Mouse (Mus musculus): ENCODE data around the gene Sulf2. TPM values are rescaled to one million over a fixed set of nuclear protein-coding genes. Genes with fewer than 3 reads are reported as not detected.
"Not testable (repeated sequence)": the region's sequence is repeated elsewhere in the genome, so short reads cannot be mapped to it uniquely, and the experiment has no call there.

The Sulf2 gene
- polyA plus RNA-seq, 1 experiment from 2014 or later: 156 TPM

DNA sequence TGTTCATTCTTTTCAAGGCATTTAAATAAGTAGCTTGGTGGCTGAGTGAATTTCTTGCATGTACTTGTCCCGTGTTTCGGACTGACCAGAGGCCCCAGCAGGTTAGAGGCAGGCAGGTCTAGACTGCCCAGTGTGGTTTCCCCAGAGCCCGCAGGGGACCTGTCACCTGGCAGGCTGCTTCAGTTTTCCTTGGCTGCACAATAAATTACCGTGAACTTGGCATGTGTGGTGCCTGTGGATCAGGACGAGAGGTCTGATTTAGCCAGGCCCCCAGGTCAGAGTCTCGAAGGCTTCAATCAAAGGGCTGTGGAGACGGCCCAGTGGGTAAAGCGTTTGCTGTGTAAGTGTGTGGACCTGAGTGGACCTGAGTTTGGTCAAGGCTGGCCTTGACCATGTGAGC is 35.4 kb upstream of the Sulf2 start:
- Histone ChIP-seq H3K4me3 (ENCODE audit: low read depth, low read length) (no peak overlapping the region), H3K4me2 (ENCODE audit: low read depth) (no peak overlapping the region), H3K27me3 (ENCODE audit: control insufficient read depth, insufficient read depth, low read length) (no peaks in the 10 kb centered on the region), H3K27ac (ENCODE audit: low read depth, low read length) (no peak overlapping the region), H3K4me1 (ENCODE audit: control insufficient read depth, insufficient read depth, low read length) (peaks cover 16% of the 10 kb centered on the region), H3K36me3 (ENCODE audit: control insufficient read depth, insufficient read depth, low read length) (no peaks in the 10 kb centered on the region), H3K9me3 (ENCODE audit: control insufficient read depth, low read length) (no peaks in the 10 kb centered on the region), H3K9ac (ENCODE audit: low read length) (no peak overlapping the region)
- no peak for ATAC-seq (ENCODE audit: insufficient read depth, low FRiP score, low TSS enrichment)
- DNase-seq (ENCODE audit: low spot score): no peak
- WGBS: 60% methylated on average over 8 of the region's 8 CpGs

DNA sequence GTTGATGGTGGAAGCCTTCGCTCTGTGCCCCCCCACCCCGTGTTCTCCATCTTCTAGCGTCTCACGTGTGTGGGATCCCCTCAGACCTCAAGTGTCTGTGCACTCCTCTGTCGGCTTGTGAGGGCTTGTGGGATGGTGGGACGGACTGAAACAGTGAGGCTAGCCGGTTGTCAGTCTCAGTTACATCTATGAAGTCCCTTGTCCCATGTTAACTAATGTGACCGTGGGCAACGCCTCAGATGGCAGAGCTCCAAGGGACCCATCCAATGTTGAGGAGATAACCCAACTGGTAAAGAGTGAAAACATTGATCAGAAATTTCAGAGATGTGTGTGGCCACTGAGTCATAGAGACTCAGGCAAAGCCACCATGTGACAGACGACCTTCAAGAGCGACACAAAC is 33.7 kb upstream of the Sulf2 start:
- no peak overlapping the region for H3K4me3 ChIP-seq (ENCODE audit: low read depth, low read length)
- WGBS: 95% methylated on average over 11 of the region's 11 CpGs
- no peak overlapping the region for H3K27ac ChIP-seq (ENCODE audit: low read depth, low read length)
- peaks cover 16% of the 10 kb centered on the region for H3K4me1 ChIP-seq (ENCODE audit: control insufficient read depth, insufficient read depth, low read length)
- no peak for DNase-seq (ENCODE audit: low spot score)
- no peaks in the 10 kb centered on the region for H3K36me3 ChIP-seq (ENCODE audit: control insufficient read depth, insufficient read depth, low read length)
- no peak overlapping the region for H3K4me2 ChIP-seq (ENCODE audit: low read depth)
- no peaks in the 10 kb centered on the region for H3K9me3 ChIP-seq (ENCODE audit: control insufficient read depth, low read length)
- no peak for ATAC-seq (ENCODE audit: insufficient read depth, low FRiP score, low TSS enrichment)
- no peak overlapping the region for H3K9ac ChIP-seq (ENCODE audit: low read length)
- H3K27me3 ChIP-seq (ENCODE audit: control insufficient read depth, insufficient read depth, low read length): no peaks in the 10 kb centered on the region

GRCm38 (mm10) chr2:166187874-166188453 is 32.5 kb upstream of the Sulf2 start:
- WGBS: 66% methylated on average over 8 of the region's 11 CpGs
- peaks cover 16% of the 10 kb centered on the region for H3K4me1 ChIP-seq (ENCODE audit: control insufficient read depth, insufficient read depth, low read length)
- ATAC-seq (ENCODE audit: insufficient read depth, low FRiP score, low TSS enrichment): not testable (repeated sequence)

GRCm38 (mm10) chr2:166187319-166187718 is 31.9 kb upstream of the Sulf2 start:
- WGBS: 11% methylated on average over 7 of the region's 8 CpGs
- H3K9me3 ChIP-seq (ENCODE audit: control insufficient read depth, low read length); H3K4me3 ChIP-seq (ENCODE audit: low read depth, low read length); H3K27me3 ChIP-seq (ENCODE audit: control insufficient read depth, insufficient read depth, low read length); DNase-seq (ENCODE audit: low spot score); H3K36me3 ChIP-seq (ENCODE audit: control insufficient read depth, insufficient read depth, low read length); H3K9ac ChIP-seq (ENCODE audit: low read length); H3K4me2 ChIP-seq (ENCODE audit: low read depth); ATAC-seq (ENCODE audit: insufficient read depth, low FRiP score, low TSS enrichment): not testable (repeated sequence)
- peak overlapping the region; percentile 68 for H3K27ac ChIP-seq (ENCODE audit: low read depth, low read length)
- peaks cover 16% of the 10 kb centered on the region for H3K4me1 ChIP-seq (ENCODE audit: control insufficient read depth, insufficient read depth, low read length)

More at GRCm38 (mm10) chr2:166187874-166188453, 32.5 kb upstream of the Sulf2 start:
- not testable (repeated sequence) for H3K27ac ChIP-seq (ENCODE audit: low read depth, low read length); H3K9ac ChIP-seq (ENCODE audit: low read length); H3K4me2 ChIP-seq (ENCODE audit: low read depth); H3K9me3 ChIP-seq (ENCODE audit: control insufficient read depth, low read length); H3K36me3 ChIP-seq (ENCODE audit: control insufficient read depth, insufficient read depth, low read length); H3K4me3 ChIP-seq (ENCODE audit: low read depth, low read length); H3K27me3 ChIP-seq (ENCODE audit: control insufficient read depth, insufficient read depth, low read length); DNase-seq (ENCODE audit: low spot score)

GRCm38 (mm10) chr2:166186244-166186948 is 30.9 kb upstream of the Sulf2 start:
- Histone ChIP-seq H3K27me3 (ENCODE audit: control insufficient read depth, insufficient read depth, low read length) (no peaks in the 10 kb centered on the region), H3K36me3 (ENCODE audit: control insufficient read depth, insufficient read depth, low read length) (no peaks in the 10 kb centered on the region), H3K4me2 (ENCODE audit: low read depth) (no peak overlapping the region), H3K4me1 (ENCODE audit: control insufficient read depth, insufficient read depth, low read length) (peaks cover 16% of the 10 kb centered on the region), H3K9me3 (ENCODE audit: control insufficient read depth, low read length) (no peaks in the 10 kb centered on the region), H3K9ac (ENCODE audit: low read length) (no peak overlapping the region), H3K27ac (ENCODE audit: low read depth, low read length) (peak overlapping the region; percentile 68), H3K4me3 (ENCODE audit: low read depth, low read length) (no peak overlapping the region)
- WGBS: 78% methylated on average over 16 of the region's 16 CpGs
- no peak for DNase-seq (ENCODE audit: low spot score)
- no peak for ATAC-seq (ENCODE audit: insufficient read depth, low FRiP score, low TSS enrichment)

- no peaks in the 10 kb centered on the region for H3K9me3 ChIP-seq (ENCODE audit: control insufficient read depth, low read length)
- H3K27me3 ChIP-seq (ENCODE audit: control insufficient read depth, insufficient read depth, low read length): no peaks in the 10 kb centered on the region
- H3K4me2 ChIP-seq (ENCODE audit: low read depth): no peak overlapping the region
- H3K4me3 ChIP-seq (ENCODE audit: low read depth, low read length): no peak overlapping the region
- no peaks in the 10 kb centered on the region for H3K36me3 ChIP-seq (ENCODE audit: control insufficient read depth, insufficient read depth, low read length)
- no peak for ATAC-seq (ENCODE audit: insufficient read depth, low FRiP score, low TSS enrichment)
- 83% methylated on average over 6 of the region's 6 CpGs for WGBS
- DNase-seq (ENCODE audit: low spot score): no peak
- no peak overlapping the region for H3K27ac ChIP-seq (ENCODE audit: low read depth, low read length)
- no peak overlapping the region for H3K9ac ChIP-seq (ENCODE audit: low read length)
- H3K4me1 ChIP-seq (ENCODE audit: control insufficient read depth, insufficient read depth, low read length): peaks cover 13% of the 10 kb centered on the region
Observed at GRCm38 (mm10) chr2:166185768-166186167, 30.3 kb upstream of the Sulf2 start.

DNA sequence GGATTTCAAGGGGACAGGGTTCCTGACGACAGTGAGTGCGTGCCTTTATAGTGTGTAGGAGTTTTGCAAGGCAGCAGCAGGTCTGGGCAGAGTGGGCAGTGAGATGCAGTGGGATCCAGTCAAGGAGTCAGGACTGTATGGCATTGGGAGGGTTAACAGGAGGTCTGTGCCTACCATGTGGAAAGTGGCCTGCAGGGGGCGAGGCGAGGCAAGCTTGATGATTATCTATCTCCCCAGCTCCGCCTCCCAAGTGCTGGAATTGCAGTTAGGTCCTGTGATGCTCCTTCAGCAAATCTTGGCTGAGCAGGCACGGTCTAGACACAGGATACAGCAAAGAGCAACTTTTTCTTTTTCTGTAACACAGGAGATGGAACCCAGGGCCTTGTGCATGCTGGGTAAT is 29.0 kb upstream of the Sulf2 start:
- Histone ChIP-seq H3K4me2 (ENCODE audit: low read depth) (no peak overlapping the region), H3K27me3 (ENCODE audit: control insufficient read depth, insufficient read depth, low read length) (no peaks in the 10 kb centered on the region), H3K4me3 (ENCODE audit: low read depth, low read length) (no peak overlapping the region), H3K4me1 (ENCODE audit: control insufficient read depth, insufficient read depth, low read length) (peaks cover 18% of the 10 kb centered on the region), H3K27ac (ENCODE audit: low read depth, low read length) (no peak overlapping the region), H3K9me3 (ENCODE audit: control insufficient read depth, low read length) (no peaks in the 10 kb centered on the region), H3K9ac (ENCODE audit: low read length) (no peak overlapping the region), H3K36me3 (ENCODE audit: control insufficient read depth, insufficient read depth, low read length) (no peaks in the 10 kb centered on the region)
- 64% methylated on average over 6 of the region's 6 CpGs for WGBS
- no peak for DNase-seq (ENCODE audit: low spot score)
- ATAC-seq (ENCODE audit: insufficient read depth, low FRiP score, low TSS enrichment): no peak

GRCm38 (mm10) chr2:166182009-166182685 is 26.7 kb upstream of the Sulf2 start:
- ATAC-seq (ENCODE audit: insufficient read depth, low FRiP score, low TSS enrichment) (no peak), DNase-seq (ENCODE audit: low spot score) (no peak)
- Histone ChIP-seq H3K27ac (ENCODE audit: low read depth, low read length) (no peak overlapping the region), H3K4me1 (ENCODE audit: control insufficient read depth, insufficient read depth, low read length) (peaks cover 18% of the 10 kb centered on the region), H3K36me3 (ENCODE audit: control insufficient read depth, insufficient read depth, low read length) (no peaks in the 10 kb centered on the region), H3K4me3 (ENCODE audit: low read depth, low read length) (no peak overlapping the region), H3K9me3 (ENCODE audit: control insufficient read depth, low read length) (no peaks in the 10 kb centered on the region), H3K9ac (ENCODE audit: low read length) (no peak overlapping the region), H3K27me3 (ENCODE audit: control insufficient read depth, insufficient read depth, low read length) (no peaks in the 10 kb centered on the region), H3K4me2 (ENCODE audit: low read depth) (no peak overlapping the region)
- WGBS: 87% methylated on average over 15 of the region's 15 CpGs
